Mouse (Mus musculus): ENCODE results near the gene 1700029J07Rik. TPM values are rescaled to one million over a fixed set of nuclear protein-coding genes. Genes with fewer than 3 reads are reported as not detected.

1700029J07Rik gene
- polyA plus RNA-seq, 1 experiment, result 0.26 TPM

DNA sequence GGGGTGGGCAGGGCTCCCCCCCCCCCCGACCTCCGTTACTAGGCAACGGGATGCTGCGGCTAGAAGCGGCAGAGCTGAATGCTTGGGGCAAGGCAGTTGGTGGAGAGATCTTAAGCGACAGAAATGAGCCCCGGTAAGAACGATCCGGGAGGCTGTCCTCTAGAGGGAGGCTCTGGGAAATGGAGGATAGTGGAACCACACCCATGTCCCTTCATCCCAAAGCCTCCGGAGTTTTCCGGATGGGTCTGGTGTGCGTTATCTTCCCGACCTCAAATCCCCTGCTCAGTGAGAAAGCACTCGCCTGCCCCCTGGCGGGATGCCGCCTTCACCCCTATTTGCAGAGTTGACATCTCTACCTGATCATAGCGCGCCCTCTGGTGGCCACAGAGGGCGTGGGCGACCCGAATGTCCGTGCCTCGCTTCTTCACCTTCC lies 40.5 kb downstream of the 1700029J07Rik start, which contains the start of gene Ccdc110:
Gene Ccdc110, plus strand, starts transcription at position 38 of the 433 bp plus-strand sequence.
- H3ac ChIP-seq (ENCODE audit: control insufficient read depth, insufficient read length), result no peak within 1 kb of the TSS

DNA sequence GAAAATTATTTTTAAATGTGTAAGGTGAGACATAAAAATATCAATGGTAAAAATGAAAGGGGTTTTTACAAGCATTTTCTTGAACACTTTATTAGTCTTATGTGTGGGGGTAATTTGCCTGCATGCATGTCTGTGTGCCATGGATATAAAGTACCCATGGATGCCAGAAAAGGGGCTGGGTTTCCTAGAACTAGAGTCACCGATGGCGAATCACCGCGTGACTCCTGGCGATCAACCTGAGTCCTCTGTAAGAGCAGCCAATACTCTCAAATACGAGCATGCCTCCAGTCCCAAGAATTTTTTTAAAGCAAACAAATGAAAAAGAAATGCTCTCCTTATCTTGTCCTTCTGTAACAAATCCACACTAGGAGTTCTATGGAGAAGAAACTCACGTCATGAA lies 52.9 kb downstream of the 1700029J07Rik start:
- Histone ChIP-seq H3K4me2 (ENCODE audit: low read depth) (no peak overlapping the region), H3K36me3 (ENCODE audit: control insufficient read depth, insufficient read depth) (no peaks in the 10 kb centered on the region), H3K79me2 (ENCODE audit: control insufficient read depth, insufficient read depth) (no peaks in the 10 kb centered on the region), H3ac (ENCODE audit: control insufficient read depth, insufficient read length) (no peak overlapping the region), H3K4me3 (no peak overlapping the region), H3K27me3 (ENCODE audit: control insufficient read depth, insufficient read depth, insufficient read length) (no peaks in the 10 kb centered on the region)
- no peak for TF ChIP-seq MYOG (IDR thresholded peaks at IDR 0.05; ENCODE audit: control insufficient read depth in 1 of 3, insufficient read depth in 1 of 3, insufficient read length in 2 of 3, low read depth in 2 of 3)
- TF ChIP-seq TCF3 (IDR thresholded peaks at IDR 0.05; ENCODE audit: insufficient read length, low read depth), result no peak

More for the DNA sequence above, 40.5 kb downstream of the 1700029J07Rik start, which contains the start of gene Ccdc110:
- Histone ChIP-seq H3K36me3 (ENCODE audit: control insufficient read depth, insufficient read depth) (no peaks in the 10 kb centered on the region), H3K4me3 (no peak within 1 kb of the TSS), H3K79me2 (ENCODE audit: control insufficient read depth, insufficient read depth) (no peaks in the 10 kb centered on the region), H3K27me3 (ENCODE audit: control insufficient read depth, insufficient read depth, insufficient read length) (no peaks in the 10 kb centered on the region), H3K4me2 (ENCODE audit: low read depth) (peak within 1 kb of the TSS; percentile 27)
- no peak for TF ChIP-seq POLR2A (IDR thresholded peaks at IDR 0.05; ENCODE audit: insufficient read length, low read depth)
- no peak for TF ChIP-seq CEBPB (IDR thresholded peaks at IDR 0.05; ENCODE audit: insufficient read depth, poor library complexity, severe bottlenecking)
- TF ChIP-seq MAX (IDR thresholded peaks at IDR 0.05; ENCODE audit: low read depth), result no peak
- TF ChIP-seq MYOG (IDR thresholded peaks at IDR 0.05; ENCODE audit: control insufficient read depth in 1 of 3, insufficient read depth in 1 of 3, insufficient read length in 2 of 3, low read depth in 2 of 3), result no peak

DNA sequence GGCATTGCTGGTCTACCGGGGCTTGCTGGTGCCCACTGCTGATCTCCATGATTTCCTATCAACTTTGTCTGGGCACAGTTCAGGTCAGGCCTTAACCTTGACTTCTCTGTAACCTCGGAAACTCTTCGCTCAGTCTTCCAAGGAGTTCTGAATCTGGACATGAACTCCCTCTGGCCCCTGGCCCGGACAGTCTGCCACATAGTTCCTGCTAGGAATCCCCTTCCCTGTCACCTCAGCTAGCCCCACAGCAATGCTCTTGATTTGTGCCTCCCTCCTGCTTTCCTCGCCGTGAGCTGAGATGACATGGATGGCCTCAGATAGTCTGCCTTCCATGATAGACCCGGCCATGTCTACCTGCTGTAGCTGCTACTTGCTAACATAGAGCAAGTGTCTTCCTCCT lies 54.7 kb downstream of the 1700029J07Rik start:
- H3ac ChIP-seq (ENCODE audit: control insufficient read depth, insufficient read length), result no peak overlapping the region
- TF ChIP-seq USF1 (IDR thresholded peaks at IDR 0.05; ENCODE audit: low read depth) (no peak), TCF3 (IDR thresholded peaks at IDR 0.05; ENCODE audit: insufficient read length, low read depth) (no peak), REST (IDR thresholded peaks at IDR 0.05; ENCODE audit: insufficient read depth, insufficient read length) (no peak), MYOG (IDR thresholded peaks at IDR 0.05; ENCODE audit: control insufficient read depth in 1 of 3, insufficient read depth in 1 of 3, insufficient read length in 2 of 3, low read depth in 2 of 3) (no peak), TCF12 (IDR thresholded peaks at IDR 0.05; ENCODE audit: insufficient read depth, poor library complexity, severe bottlenecking) (no peak), SRF (IDR thresholded peaks at IDR 0.05; ENCODE audit: control insufficient read depth, insufficient read length, low read depth) (no peak), MYOD1 (IDR thresholded peaks at IDR 0.05; ENCODE audit: control insufficient read depth in 1 of 3, insufficient read length in 2 of 3, low read depth in 2 of 3) (no peak), POLR2A (IDR thresholded peaks at IDR 0.05; ENCODE audit: insufficient read length, low read depth) (no peak), POLR2AphosphoS2 (IDR thresholded peaks at IDR 0.05; ENCODE audit: insufficient read length, low read depth) (no peak), MAX (IDR thresholded peaks at IDR 0.05; ENCODE audit: low read depth) (no peak), CEBPB (IDR thresholded peaks at IDR 0.05; ENCODE audit: insufficient read depth, poor library complexity, severe bottlenecking) (no peak), E2F4 (IDR thresholded peaks at IDR 0.05; ENCODE audit: insufficient read depth) (no peak)
- H3K27me3 ChIP-seq (ENCODE audit: control insufficient read depth, insufficient read depth, insufficient read length), result no peaks in the 10 kb centered on the region
- H3K4me2 ChIP-seq (ENCODE audit: low read depth), result no peak overlapping the region
- H3K4me3 ChIP-seq, result no peak overlapping the region
- no peaks in the 10 kb centered on the region for H3K79me2 ChIP-seq (ENCODE audit: control insufficient read depth, insufficient read depth)
- peaks cover 5% of the 10 kb centered on the region for H3K36me3 ChIP-seq (ENCODE audit: control insufficient read depth, insufficient read depth)

DNA sequence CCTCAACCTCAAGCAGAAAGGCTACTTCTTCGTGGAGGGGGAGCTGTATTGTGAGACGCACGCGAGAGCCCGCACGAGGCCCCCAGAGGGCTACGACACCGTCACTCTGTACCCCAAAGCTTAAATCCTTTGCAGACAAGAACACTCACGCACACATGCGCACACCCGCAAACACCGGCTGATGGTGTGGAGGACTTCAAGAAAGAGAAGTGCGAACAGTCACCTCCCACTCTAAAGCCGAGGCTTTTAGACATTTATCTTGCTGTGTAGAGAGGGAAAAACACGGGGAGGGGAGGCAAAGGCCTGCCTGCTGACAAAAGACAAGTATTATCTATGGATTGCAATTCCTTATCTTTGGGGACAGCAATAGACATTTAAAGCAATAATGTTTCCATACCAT lies 56.2 kb downstream of the 1700029J07Rik start:
- no peak overlapping the region for H3K4me3 ChIP-seq
- no peaks in the 10 kb centered on the region for H3K27me3 ChIP-seq (ENCODE audit: control insufficient read depth, insufficient read depth, insufficient read length)
- no peak overlapping the region for H3K4me2 ChIP-seq (ENCODE audit: low read depth)
- H3K79me2 ChIP-seq (ENCODE audit: control insufficient read depth, insufficient read depth), result no peaks in the 10 kb centered on the region
- H3K36me3 ChIP-seq (ENCODE audit: control insufficient read depth, insufficient read depth), result peaks cover 7% of the 10 kb centered on the region
- TF ChIP-seq POLR2A (IDR thresholded peaks at IDR 0.05; ENCODE audit: insufficient read length, low read depth), result no peak
- no peak for TF ChIP-seq POLR2AphosphoS2 (IDR thresholded peaks at IDR 0.05; ENCODE audit: insufficient read length, low read depth)
- TF ChIP-seq MYOG (IDR thresholded peaks at IDR 0.05; ENCODE audit: control insufficient read depth in 1 of 3, insufficient read depth in 1 of 3, insufficient read length in 2 of 3, low read depth in 2 of 3), result no peak
- TF ChIP-seq MYOD1 (IDR thresholded peaks at IDR 0.05; ENCODE audit: control insufficient read depth in 1 of 3, insufficient read length in 2 of 3, low read depth in 2 of 3), result no peak
- no peak for TF ChIP-seq USF1 (IDR thresholded peaks at IDR 0.05; ENCODE audit: low read depth)
- no peak for TF ChIP-seq MAX (IDR thresholded peaks at IDR 0.05; ENCODE audit: low read depth)
- no peak for TF ChIP-seq TCF3 (IDR thresholded peaks at IDR 0.05; ENCODE audit: insufficient read length, low read depth)
- TF ChIP-seq REST (IDR thresholded peaks at IDR 0.05; ENCODE audit: insufficient read depth, insufficient read length), result no peak
- no peak for TF ChIP-seq SRF (IDR thresholded peaks at IDR 0.05; ENCODE audit: control insufficient read depth, insufficient read length, low read depth)
- no peak for TF ChIP-seq CEBPB (IDR thresholded peaks at IDR 0.05; ENCODE audit: insufficient read depth, poor library complexity, severe bottlenecking)
- TF ChIP-seq E2F4 (IDR thresholded peaks at IDR 0.05; ENCODE audit: insufficient read depth), result no peak
- TF ChIP-seq TCF12 (IDR thresholded peaks at IDR 0.05; ENCODE audit: insufficient read depth, poor library complexity, severe bottlenecking), result no peak
- H3ac ChIP-seq (ENCODE audit: control insufficient read depth, insufficient read length), result no peak overlapping the region

DNA sequence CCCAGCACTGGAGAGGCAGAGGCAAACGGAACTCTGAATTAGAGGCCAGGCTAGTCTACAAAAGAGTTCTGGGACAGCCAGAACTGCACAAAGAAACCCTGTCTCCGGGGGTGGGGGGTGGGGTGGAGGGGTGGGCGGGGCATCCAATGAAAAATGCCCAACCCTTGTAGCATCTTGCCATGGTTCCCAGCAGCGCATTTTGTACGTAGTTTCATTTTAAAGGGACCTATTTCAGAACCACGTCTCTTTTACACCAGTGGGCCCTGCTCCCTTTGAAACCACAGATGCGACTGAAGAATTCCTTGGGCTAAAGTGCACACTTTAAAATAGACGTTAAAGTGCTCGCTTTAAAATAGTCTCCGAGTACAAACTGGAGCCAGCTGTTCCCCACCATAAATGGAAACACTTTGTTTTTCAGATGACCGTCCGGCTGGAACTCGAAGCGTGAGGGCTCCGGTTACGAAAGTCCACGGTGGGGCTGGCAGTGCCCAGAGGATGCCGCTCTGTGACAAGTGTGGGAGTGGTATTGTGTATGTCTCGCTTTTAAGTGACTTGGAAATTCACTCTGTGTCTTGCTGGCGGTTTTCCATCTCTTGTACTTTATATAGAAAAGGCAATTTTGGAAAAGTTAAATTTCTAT lies 57.9 kb downstream of the 1700029J07Rik start:
- Histone ChIP-seq H3K4me2 (ENCODE audit: low read depth) (peak overlapping the region; percentile 58), H3K4me3 (no peak overlapping the region), H3K27me3 (ENCODE audit: control insufficient read depth, insufficient read depth, insufficient read length) (no peaks in the 10 kb centered on the region), H3K79me2 (ENCODE audit: control insufficient read depth, insufficient read depth) (peaks cover 3% of the 10 kb centered on the region), H3ac (ENCODE audit: control insufficient read depth, insufficient read length) (no peak overlapping the region), H3K36me3 (ENCODE audit: control insufficient read depth, insufficient read depth) (peaks cover 11% of the 10 kb centered on the region)
- TF ChIP-seq MYOD1 (IDR thresholded peaks at IDR 0.05; ENCODE audit: control insufficient read depth in 1 of 3, insufficient read length in 2 of 3, low read depth in 2 of 3) (peak in 2 of 3 experiments; percentile 7 to 56), TCF12 (IDR thresholded peaks at IDR 0.05; ENCODE audit: insufficient read depth, poor library complexity, severe bottlenecking) (peak; percentile 4), MAX (IDR thresholded peaks at IDR 0.05; ENCODE audit: low read depth) (no peak), POLR2A (IDR thresholded peaks at IDR 0.05; ENCODE audit: insufficient read length, low read depth) (no peak), MYOG (IDR thresholded peaks at IDR 0.05; ENCODE audit: control insufficient read depth in 1 of 3, insufficient read depth in 1 of 3, insufficient read length in 2 of 3, low read depth in 2 of 3) (peak; percentile 18 to 72 (median 70)), CEBPB (IDR thresholded peaks at IDR 0.05; ENCODE audit: insufficient read depth, poor library complexity, severe bottlenecking) (peak; percentile 27; the same call in 1 of the 2 replicates), SRF (IDR thresholded peaks at IDR 0.05; ENCODE audit: control insufficient read depth, insufficient read length, low read depth) (peak; percentile 77)
